Mouse (Mus musculus) midbrain, embryonic 10.5 days (tissue): ENCODE results near the gene Mrpl42. TPM values are rescaled to one million over a fixed set of nuclear protein-coding genes. Genes with fewer than 3 reads are reported as not detected.

Source experiments
- DNase-seq: peaks from one replicate; pipeline ENCODE4 v3.0.0-alpha.2; 2017; ENCODE audit warnings: low spot score
- H3K27ac ChIP-seq: fragments of 300-500 bp; sonication (generic); replicated peaks from 2 replicates; pipeline ENCODE4 v1.5.1; 2016; ENCODE audit warnings: mild to moderate bottlenecking
- H3K27me3 ChIP-seq: fragments of 300-500 bp; sonication (generic); 2 replicates; pipeline ENCODE4 v1.6.1; 2016; ENCODE audit warnings: low read depth, mild to moderate bottlenecking; ENCODE audit not compliant: poor library complexity, severe bottlenecking
- H3K36me3 ChIP-seq: fragments of 300-500 bp; sonication (generic); 2 replicates; pipeline ENCODE4 v1.6.1; 2016; ENCODE audit warnings: mild to moderate bottlenecking, moderate library complexity
- H3K4me1 ChIP-seq: fragments of 300-500 bp; sonication (generic); 2 replicates; pipeline ENCODE4 v1.6.1; 2016
- H3K4me3 ChIP-seq: fragments of 300-500 bp; sonication (generic); 2 replicates; pipeline ENCODE4 v1.5.1; 2016; ENCODE audit warnings: mild to moderate bottlenecking, moderate library complexity
- H3K9me3 ChIP-seq: fragments of 300-500 bp; sonication (generic); replicated peaks from 2 replicates; pipeline ENCODE4 v1.6.1; 2016; ENCODE audit warnings: mild to moderate bottlenecking
- WGBS: fragments of 180-500 bp; shearing (Covaris S2); methylation state at CpG from one replicate; pipeline ENCODE4 v1.1.7; 2016; 5-methylcytosine and 5-hydroxymethylcytosine counted together
- polyA plus RNA-seq: library from polyadenylated mRNA; unstranded; fragments of >200 nt; fragmentation: Nextera tagmentation; extraction: Ambion mirVana; gene quantifications from 2 replicates; pipeline ENCODE4 v1.2.1, GENCODE M21; 2016

Mrpl42 gene
- polyA plus RNA-seq, 1 experiment from 2014 or later: 398 TPM

DNA sequence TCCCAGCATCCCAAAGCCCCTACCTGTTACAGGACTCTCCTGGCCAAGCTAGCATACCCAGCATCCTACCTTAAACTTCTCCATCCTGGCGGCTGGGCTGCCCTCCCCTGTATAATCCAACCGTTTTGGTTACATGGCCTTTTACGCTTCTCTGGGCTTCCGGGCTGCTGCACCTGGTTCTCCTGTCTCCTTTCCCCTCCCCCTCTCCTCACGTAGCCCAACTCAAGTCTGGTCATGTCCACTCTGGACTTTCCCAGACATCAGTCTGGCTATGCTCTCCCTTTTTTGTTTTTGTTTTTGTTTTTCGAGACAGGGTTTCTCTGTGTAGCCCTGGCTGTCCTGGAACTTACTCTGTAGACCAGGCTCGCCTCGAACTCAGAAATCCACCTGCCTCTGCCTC lies 10.9 kb upstream of the Mrpl42 start:
- Histone ChIP-seq H3K36me3 (peaks cover 2% of the 10 kb centered on the region), H3K27ac (no peak overlapping the region), H3K27me3 (no peaks in the 10 kb centered on the region), H3K4me3 (no peak overlapping the region), H3K4me1 (peaks cover 19% of the 10 kb centered on the region), H3K9me3 (no peaks in the 10 kb centered on the region)
- 82% methylated on average over 8 of the region's 8 CpGs for WGBS
- DNase-seq: no peak

- peaks cover 8% of the 10 kb centered on the region for H3K4me1 ChIP-seq
- DNase-seq: no peak
- no peak overlapping the region for H3K4me3 ChIP-seq
- H3K27ac ChIP-seq: no peak overlapping the region
- no peaks in the 10 kb centered on the region for H3K9me3 ChIP-seq
- WGBS: 86% methylated on average over 3 of the region's 3 CpGs
- no peaks in the 10 kb centered on the region for H3K27me3 ChIP-seq
- H3K36me3 ChIP-seq: no peaks in the 10 kb centered on the region
Measured at GRCm38 (mm10) chr10:95509263-95509662, 7.5 kb upstream of the Mrpl42 start.

DNA sequence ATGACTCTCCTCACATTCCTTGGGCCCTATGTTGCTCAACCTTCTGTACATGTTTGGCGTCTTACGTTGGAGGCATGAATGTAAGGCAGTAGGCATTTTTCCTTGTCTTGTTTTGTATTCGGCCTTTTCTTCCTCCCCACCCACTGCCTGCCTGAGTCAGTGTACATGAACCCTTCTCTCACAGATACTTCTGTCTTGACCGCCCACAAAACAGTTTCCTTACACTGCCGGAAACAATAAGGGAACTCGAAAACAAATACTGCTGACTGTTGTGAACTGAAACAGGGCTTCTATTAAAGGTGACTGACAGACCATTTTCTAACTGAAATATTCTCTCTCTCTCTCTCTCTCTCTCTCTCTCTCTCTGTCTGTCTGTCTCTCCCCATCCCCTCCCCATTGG lies 7.1 kb upstream of the Mrpl42 start:
- no peaks in the 10 kb centered on the region for H3K36me3 ChIP-seq
- DNase-seq: no peak
- no peaks in the 10 kb centered on the region for H3K27me3 ChIP-seq
- 83% methylated on average over 6 of the region's 6 CpGs for WGBS
- H3K4me3 ChIP-seq: no peak overlapping the region
- no peak overlapping the region for H3K27ac ChIP-seq
- no peaks in the 10 kb centered on the region for H3K9me3 ChIP-seq
- peaks cover 3% of the 10 kb centered on the region for H3K4me1 ChIP-seq

- 87% methylated on average over 8 of the region's 8 CpGs for WGBS
- Histone ChIP-seq H3K4me3 (no peak overlapping the region), H3K9me3 (no peaks in the 10 kb centered on the region), H3K4me1 (no peaks in the 10 kb centered on the region), H3K27me3 (no peaks in the 10 kb centered on the region), H3K36me3 (no peaks in the 10 kb centered on the region), H3K27ac (no peak overlapping the region)
- no peak for DNase-seq
Measured at GRCm38 (mm10) chr10:95508126-95508525, 6.4 kb upstream of the Mrpl42 start.

GRCm38 (mm10) chr10:95504341-95504740 lies 2.6 kb upstream of the Mrpl42 start:
- Histone ChIP-seq H3K4me3 (no peak overlapping the region), H3K4me1 (peaks cover 16% of the 10 kb centered on the region), H3K9me3 (no peaks in the 10 kb centered on the region), H3K27me3 (no peaks in the 10 kb centered on the region), H3K36me3 (no peaks in the 10 kb centered on the region; the same call in 1 of the 2 replicates), H3K27ac (no peak overlapping the region)
- 66% methylated on average over 1 of the region's 1 CpGs for WGBS
- DNase-seq: no peak

- peaks cover 16% of the 10 kb centered on the region for H3K4me1 ChIP-seq
- DNase-seq: no peak
- WGBS: 91% methylated on average over 14 of the region's 14 CpGs
- H3K36me3 ChIP-seq: peaks cover 7% of the 10 kb centered on the region
- H3K27ac ChIP-seq: no peak overlapping the region
- H3K9me3 ChIP-seq: no peaks in the 10 kb centered on the region
- H3K4me3 ChIP-seq: no peak overlapping the region
- H3K27me3 ChIP-seq: no peaks in the 10 kb centered on the region
Measured at GRCm38 (mm10) chr10:95503443-95504235, 1.9 kb upstream of the Mrpl42 start.

DNA sequence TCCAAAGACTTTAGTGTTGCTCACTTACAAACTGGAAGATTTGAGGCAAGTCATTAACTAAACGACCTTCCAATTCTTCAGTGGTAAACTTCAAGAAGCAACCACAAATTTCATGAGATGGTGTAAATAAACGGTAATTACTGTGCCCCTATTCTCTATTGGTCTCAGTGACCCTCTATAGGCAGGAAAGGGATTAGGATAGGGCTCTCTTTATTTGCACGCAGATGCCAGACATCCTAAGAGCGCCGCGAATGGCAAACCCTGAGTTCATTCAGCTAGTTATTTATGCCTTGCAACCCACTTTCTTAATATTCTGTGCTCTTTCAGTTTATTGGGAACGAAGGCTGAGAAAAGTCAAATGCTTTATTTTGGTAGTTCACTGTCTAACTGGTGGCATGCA lies 707 bp downstream of the Mrpl42 start:
- no peak for DNase-seq
- Histone ChIP-seq H3K4me3 (peak overlapping the region; percentile 82), H3K9me3 (no peaks in the 10 kb centered on the region), H3K4me1 (peaks cover 16% of the 10 kb centered on the region), H3K27me3 (no peaks in the 10 kb centered on the region), H3K27ac (peak overlapping the region; percentile 95), H3K36me3 (peaks cover 33% of the 10 kb centered on the region)
- WGBS: 4% methylated on average over 7 of the region's 7 CpGs

GRCm38 (mm10) chr10:95494268-95494667 lies 7.5 kb downstream of the Mrpl42 start:
- Histone ChIP-seq H3K27me3 (no peaks in the 10 kb centered on the region), H3K9me3 (no peaks in the 10 kb centered on the region), H3K27ac (no peak overlapping the region), H3K4me3 (no peak overlapping the region), H3K4me1 (no peaks in the 10 kb centered on the region), H3K36me3 (peaks cover 100% of the 10 kb centered on the region)
- DNase-seq: no peak
- 97% methylated on average over 5 of the region's 5 CpGs for WGBS

DNA sequence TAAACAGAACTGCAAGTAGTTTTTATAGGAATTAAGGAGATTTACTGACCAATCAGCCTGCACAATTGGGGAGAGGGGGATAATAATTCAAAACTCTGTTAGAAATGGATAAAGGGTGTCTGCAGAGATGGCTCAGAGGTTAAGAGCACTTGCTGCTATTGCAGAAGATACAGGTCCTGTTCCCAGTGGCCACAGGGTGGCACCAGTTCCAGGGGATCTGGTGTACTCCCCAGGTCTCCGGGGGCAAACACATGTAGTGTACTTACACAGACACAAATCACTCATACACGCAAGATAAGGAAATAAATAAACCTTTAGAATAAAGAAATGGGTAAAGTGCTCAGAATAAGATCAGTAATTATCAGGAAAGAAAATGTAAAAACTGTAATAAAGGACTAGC lies 12.1 kb downstream of the Mrpl42 start:
- Histone ChIP-seq H3K9me3 (no peaks in the 10 kb centered on the region), H3K4me1 (no peaks in the 10 kb centered on the region), H3K4me3 (no peak overlapping the region), H3K27ac (no peak overlapping the region), H3K36me3 (peaks cover 99% of the 10 kb centered on the region), H3K27me3 (no peaks in the 10 kb centered on the region)
- WGBS: 94% methylated on average over 2 of the region's 2 CpGs
- no peak for DNase-seq

DNA sequence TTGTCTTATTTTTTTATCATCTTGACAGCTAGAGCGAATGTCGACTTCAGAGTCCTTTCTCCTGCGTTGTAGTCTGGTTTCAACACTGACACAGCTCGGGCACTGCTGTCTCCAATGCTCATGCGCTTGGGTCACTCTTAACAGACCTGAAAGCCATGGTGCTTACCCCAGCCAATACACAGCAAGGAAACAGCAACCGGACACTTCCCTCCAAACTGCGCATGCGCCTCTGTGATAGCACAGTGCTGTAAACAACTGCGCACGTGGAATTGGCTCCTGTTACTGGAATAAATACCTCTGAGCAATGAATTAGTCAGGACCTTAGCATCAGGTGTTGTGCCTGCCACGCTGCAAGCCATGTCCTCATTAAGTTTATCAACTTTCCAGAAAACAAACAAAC lies 24.2 kb downstream of the Mrpl42 start:
- H3K4me1 ChIP-seq: no peaks in the 10 kb centered on the region
- peaks cover 30% of the 10 kb centered on the region for H3K36me3 ChIP-seq
- no peaks in the 10 kb centered on the region for H3K9me3 ChIP-seq
- H3K27me3 ChIP-seq: no peaks in the 10 kb centered on the region
- 88% methylated on average over 11 of the region's 11 CpGs for WGBS
- H3K4me3 ChIP-seq: no peak overlapping the region
- no peak overlapping the region for H3K27ac ChIP-seq
- no peak for DNase-seq

- Histone ChIP-seq H3K36me3 (peaks cover 14% of the 10 kb centered on the region), H3K9me3 (no peaks in the 10 kb centered on the region), H3K27me3 (no peaks in the 10 kb centered on the region), H3K4me1 (no peaks in the 10 kb centered on the region), H3K27ac (no peak overlapping the region), H3K4me3 (no peak overlapping the region)
- DNase-seq: peak; percentile 79
- 21% methylated on average over 10 of the region's 10 CpGs for WGBS
Measured at GRCm38 (mm10) chr10:95475923-95476322, 25.8 kb downstream of the Mrpl42 start.

GRCm38 (mm10) chr10:95471889-95472547 lies 29.7 kb downstream of the Mrpl42 start:
- WGBS: 90% methylated on average over 11 of the region's 11 CpGs
- H3K36me3 ChIP-seq: no peaks in the 10 kb centered on the region
- no peaks in the 10 kb centered on the region for H3K27me3 ChIP-seq
- no peak overlapping the region for H3K4me3 ChIP-seq
- no peaks in the 10 kb centered on the region for H3K9me3 ChIP-seq
- no peak overlapping the region for H3K27ac ChIP-seq
- H3K4me1 ChIP-seq: no peaks in the 10 kb centered on the region
- no peak for DNase-seq

GRCm38 (mm10) chr10:95471186-95471585 lies 30.6 kb downstream of the Mrpl42 start:
- Histone ChIP-seq H3K4me3 (no peak overlapping the region), H3K9me3 (no peaks in the 10 kb centered on the region), H3K4me1 (0 out of 2 replicates have a peak, but pooled peaks cover 2% of the 10 kb centered on the region), H3K27me3 (no peaks in the 10 kb centered on the region), H3K36me3 (no peaks in the 10 kb centered on the region), H3K27ac (no peak overlapping the region)
- 91% methylated on average over 3 of the region's 3 CpGs for WGBS
- DNase-seq: no peak
